Mouse (Mus musculus) fibroblast of lung, adult 2 months (primary cell): ENCODE measurements around the gene Srek1.
A peak's percentile ranks its signal among the peaks of the same experiment; 100 is the strongest.

Experiments used
- DNase-seq: peaks from one replicate; pipeline ENCODE4 v3.0.0-alpha.2; 2011; ENCODE audit warnings: low read depth

Gene Srek1

GRCm38 (mm10) chr13:103774119-103774757 lies at the start of gene Srek1:
Gene Srek1, minus strand, starts transcription at chr13:103774608.
- DNase-seq: peak; percentile 65

DNA sequence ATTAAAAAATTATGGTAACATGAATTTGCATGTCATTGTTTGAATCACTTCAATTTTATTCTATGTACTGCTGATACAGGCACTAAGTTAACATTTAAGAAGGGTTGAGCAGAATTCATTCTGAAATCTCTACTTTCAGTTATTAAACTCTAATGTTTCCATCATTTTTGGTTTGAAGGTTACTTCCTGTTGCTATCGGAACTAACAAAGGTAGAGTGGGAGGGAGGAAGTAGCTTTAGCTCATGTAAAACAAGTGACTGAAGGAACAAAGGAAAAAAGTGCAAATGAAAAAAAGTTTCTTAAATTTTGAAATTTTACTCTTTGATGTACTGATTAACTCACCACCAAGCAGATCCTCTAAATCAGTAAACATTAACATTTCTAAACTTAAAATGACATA lies 47.9 kb upstream of the Srek1 start:
- DNase-seq: no peak

DNA sequence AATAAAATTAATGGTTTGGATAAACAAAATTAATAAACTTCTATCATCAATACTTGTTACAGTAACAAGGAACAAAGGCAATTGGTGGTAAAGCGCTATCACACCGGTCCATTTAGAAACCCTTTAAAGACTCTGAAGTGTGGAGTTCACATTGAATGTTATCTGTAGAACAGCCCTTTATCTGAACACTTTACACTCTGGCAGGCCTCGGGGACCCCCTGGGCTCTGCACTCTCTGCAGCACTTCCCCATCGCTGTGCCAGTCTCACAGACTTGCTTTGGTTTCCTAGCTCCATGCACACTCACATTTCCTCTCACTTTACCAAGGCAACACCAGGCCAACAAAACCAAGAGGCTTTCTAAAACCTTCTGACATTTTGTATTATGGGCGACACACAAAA lies 45.0 kb upstream of the Srek1 start:
- DNase-seq: no peak

- DNase-seq: no peak
These were observed 43.5 kb upstream of the Srek1 start for GRCm38 (mm10) chr13:103817935-103818334.

- no peak for DNase-seq
These were observed 33.1 kb upstream of the Srek1 start for GRCm38 (mm10) chr13:103807464-103807863.

- no peak for DNase-seq
These were observed 31.9 kb upstream of the Srek1 start for GRCm38 (mm10) chr13:103806210-103806851.

- DNase-seq: no peak
These were observed 29.3 kb upstream of the Srek1 start for GRCm38 (mm10) chr13:103803721-103804120.

GRCm38 (mm10) chr13:103801021-103801420 lies 26.6 kb upstream of the Srek1 start:
- no peak for DNase-seq

DNA sequence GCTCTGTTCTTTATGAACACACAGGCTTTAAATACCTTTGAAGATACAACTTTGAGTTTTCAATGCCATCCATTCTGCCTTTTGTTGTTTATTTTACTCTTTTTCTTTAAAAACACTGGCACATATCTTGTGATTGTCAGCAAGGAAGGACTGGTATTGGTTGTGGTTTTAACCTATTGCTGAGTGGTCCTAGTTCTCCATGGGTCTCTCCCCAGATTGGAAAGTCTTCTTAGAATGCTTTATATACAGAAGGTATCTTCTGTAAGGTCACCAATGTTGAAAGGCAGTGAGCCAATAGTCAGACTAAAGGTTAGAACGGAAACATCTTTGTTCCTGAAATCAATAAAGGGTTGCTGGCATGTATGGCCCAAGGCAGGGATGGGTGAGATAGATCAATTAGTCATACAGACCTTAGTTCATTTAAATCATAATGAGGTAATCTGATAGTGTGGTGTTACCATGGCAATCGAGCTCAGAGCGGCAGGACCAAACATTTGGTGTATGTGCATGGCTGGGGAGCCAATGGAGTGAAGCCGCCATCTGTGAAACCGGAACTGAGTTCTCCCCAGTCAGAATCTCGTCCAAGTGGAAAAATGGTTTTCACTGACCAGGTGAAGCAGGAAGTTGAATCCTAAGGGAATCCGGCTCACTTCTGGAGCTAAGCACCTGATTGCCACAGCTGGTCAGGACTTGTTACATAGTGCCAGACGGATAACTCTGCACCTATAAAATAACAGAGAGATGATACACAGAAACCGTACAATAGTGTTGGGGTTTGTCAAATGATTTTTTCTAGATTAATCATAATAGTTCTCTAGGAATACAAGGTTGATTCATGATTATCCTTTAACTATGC lies 20.5 kb upstream of the Srek1 start:
- DNase-seq: no peak

GRCm38 (mm10) chr13:103779922-103780585 lies 5.6 kb upstream of the Srek1 start:
- no peak for DNase-seq

DNA sequence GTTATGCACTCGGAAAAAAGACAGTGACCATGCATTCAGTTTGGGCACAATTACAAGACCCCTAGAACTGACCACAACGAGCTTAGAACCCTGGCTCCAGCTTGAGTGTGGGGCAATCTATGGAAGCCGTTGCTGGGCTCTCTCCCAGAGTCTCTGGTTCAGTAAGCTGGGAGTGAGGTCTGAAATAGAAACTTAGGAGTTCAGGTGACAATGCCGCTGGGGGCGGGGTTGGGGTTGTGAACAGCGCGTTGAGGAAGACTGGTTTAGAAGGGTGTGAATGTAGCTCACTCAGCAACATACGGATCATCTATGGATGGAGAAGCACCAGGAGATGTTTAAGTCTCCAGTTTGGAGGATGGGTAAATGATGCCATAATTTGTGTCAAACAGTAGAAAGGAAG lies 2.7 kb upstream of the Srek1 start:
- DNase-seq: no peak

- DNase-seq: peak; percentile 49
These were observed 845 bp downstream of the Srek1 start for GRCm38 (mm10) chr13:103773407-103774118.

- no peak for DNase-seq
These were observed 1.5 kb downstream of the Srek1 start for GRCm38 (mm10) chr13:103772917-103773316.

DNA sequence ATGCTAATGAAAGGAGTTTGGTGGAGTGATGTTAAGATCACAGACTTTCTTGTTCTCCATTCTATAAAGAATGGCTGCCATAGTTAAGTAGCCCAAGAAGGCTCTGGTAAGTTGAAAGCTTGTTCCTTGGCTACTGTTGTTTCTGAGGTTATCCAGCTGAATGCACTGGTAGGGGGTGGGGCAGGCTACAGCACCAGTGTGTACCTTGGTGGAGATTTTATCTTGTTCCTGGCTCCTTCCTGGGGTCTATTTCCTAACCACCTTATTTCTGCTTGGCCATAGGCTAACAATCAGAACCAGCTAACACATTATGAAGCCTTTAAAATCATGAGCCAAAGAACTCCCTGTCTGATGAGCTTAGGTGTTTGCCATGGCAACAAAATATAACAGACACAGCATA lies 3.6 kb downstream of the Srek1 start:
- DNase-seq: no peak

DNA sequence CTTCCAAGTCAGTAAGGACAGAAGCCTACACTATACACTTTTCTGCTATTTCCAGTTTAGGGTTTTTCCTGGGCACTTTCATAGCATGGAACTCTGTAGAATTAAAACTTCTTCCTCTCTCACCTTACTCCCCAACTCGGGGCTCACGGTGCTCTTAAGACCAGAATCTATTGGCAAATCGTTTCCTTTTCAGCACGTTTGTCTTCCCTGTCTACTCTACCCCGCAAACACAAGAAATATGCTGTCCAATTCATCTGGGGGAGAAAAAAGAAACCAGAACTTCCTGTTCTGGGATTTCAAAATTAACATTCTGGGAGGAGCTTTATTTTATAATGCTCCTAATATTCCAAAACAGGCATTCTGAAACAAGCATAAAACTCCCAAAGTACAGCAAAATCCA lies 6.5 kb downstream of the Srek1 start:
- no peak for DNase-seq

GRCm38 (mm10) chr13:103763640-103764039 lies 10.8 kb downstream of the Srek1 start:
- DNase-seq: peak; percentile 17

DNA sequence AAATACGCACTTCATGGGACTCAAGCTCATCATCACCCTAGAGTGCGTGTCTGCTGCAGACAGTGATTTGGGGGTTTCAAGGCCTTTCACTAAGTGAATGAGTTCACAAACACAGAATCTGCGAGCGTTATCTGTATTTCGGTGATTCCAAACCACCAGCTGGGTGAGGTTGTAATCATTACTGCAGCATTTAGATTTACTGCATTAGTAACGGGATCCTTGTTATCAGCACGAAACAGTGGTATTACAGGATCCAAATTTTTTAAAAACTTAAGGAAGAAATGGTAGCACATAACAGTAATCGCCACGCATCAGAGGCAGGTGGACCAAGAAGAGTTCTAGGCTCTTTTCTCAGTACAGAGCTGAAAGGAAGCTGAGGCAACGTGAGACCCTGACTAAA lies 12.4 kb downstream of the Srek1 start:
- DNase-seq: no peak

- peak; percentile 19 for DNase-seq
These were observed 23.0 kb downstream of the Srek1 start for GRCm38 (mm10) chr13:103751421-103751820.

- DNase-seq: no peak
These were observed 28.7 kb downstream of the Srek1 start for GRCm38 (mm10) chr13:103745688-103746087.

GRCm38 (mm10) chr13:103745160-103745559 lies 29.2 kb downstream of the Srek1 start:
- no peak for DNase-seq

- DNase-seq: no peak
These were observed 38.9 kb downstream of the Srek1 start for GRCm38 (mm10) chr13:103735330-103736007.
